Mouse (Mus musculus) granulocyte monocyte progenitor cell, adult 5-6 weeks (primary cell): Measurements from ENCODE around the gene Rps3. TPM values are rescaled to one million over a fixed set of nuclear protein-coding genes. Genes with fewer than 3 reads are reported as not detected.

Experiments used
- ATAC-seq: replicated peaks from 2 replicates; pipeline ENCODE4 v1.8.0; 2016; ENCODE audit warnings: mild to moderate bottlenecking, moderate TSS enrichment, inconsistent platforms; ENCODE audit not compliant: poor library complexity, severe bottlenecking
- total RNA-seq, 2 experiments: library from RNA; stranded (forward) in 1 of 2; stranded (reverse) in 1 of 2; fragments of 200-712, 200-1000 nt in 1 of 2; fragments of >200 nt in 1 of 2; fragmentation: Nextera tagmentation in 1 of 2; gene quantifications; 2 replicates each; pipeline ENCODE4 v1.2.3; 2014 to 2017

The Rps3 gene
- total RNA-seq, 2 experiments from 2014 or later: 1,410 to 2,293 TPM

- no peak for ATAC-seq
Observed at GRCm38 (mm10) chr7:99447323-99447722, 36.2 kb downstream of the Rps3 start.

- peak; percentile 13; the same call in 1 of the 2 replicates for ATAC-seq
Observed at GRCm38 (mm10) chr7:99445833-99446232, 37.7 kb downstream of the Rps3 start.

DNA sequence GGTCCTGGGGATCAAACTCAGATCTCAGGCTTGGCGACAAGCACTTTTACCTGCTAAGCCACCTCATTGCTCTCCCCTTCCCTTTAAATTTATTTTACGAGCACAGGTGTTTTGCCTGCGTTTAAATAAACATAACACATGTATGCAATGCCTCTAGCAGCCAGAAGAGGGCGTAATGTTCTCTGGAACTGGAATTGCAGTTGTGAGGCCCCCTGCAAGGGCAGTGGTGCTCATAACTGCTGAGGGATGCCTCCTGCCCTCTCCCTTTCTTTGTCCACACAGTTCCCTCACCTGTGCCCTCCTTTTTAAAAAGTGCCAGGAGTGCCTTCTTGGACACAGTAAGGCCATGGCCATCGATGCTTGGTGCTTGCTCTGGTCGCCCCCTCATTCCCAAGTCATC lies 39.5 kb downstream of the Rps3 start:
- no peak for ATAC-seq

- ATAC-seq: no peak
Observed at GRCm38 (mm10) chr7:99443164-99443563, 40.4 kb downstream of the Rps3 start.

DNA sequence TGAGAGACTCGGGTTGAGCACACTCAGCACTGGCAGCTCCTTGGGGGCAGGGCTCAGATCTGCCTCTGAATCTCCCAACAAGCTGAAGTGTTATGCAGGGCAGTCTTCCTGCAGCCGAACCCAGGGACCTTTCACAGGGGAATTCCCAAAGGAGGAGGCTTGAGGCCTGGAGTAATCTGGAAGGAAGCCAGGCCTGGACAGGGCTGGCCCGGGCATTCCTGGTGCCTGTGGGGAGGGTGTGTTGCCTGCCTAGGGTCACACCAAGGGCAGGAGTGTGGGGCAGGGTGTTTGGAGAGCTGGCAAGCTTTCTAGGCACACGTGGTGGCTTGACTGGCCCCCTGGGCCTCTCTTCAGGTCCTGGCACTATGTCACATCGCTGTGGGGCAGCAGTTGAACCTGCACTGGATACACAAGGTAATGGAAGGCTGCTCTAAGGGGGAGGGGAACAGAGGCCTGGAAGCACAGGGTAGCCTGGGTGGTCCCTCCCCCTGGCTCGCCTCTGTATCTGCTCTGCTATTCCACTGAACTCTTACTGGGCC lies 41.9 kb downstream of the Rps3 start:
- no peak for ATAC-seq

GRCm38 (mm10) chr7:99438881-99439280 lies 44.7 kb downstream of the Rps3 start:
- ATAC-seq: no peak

DNA sequence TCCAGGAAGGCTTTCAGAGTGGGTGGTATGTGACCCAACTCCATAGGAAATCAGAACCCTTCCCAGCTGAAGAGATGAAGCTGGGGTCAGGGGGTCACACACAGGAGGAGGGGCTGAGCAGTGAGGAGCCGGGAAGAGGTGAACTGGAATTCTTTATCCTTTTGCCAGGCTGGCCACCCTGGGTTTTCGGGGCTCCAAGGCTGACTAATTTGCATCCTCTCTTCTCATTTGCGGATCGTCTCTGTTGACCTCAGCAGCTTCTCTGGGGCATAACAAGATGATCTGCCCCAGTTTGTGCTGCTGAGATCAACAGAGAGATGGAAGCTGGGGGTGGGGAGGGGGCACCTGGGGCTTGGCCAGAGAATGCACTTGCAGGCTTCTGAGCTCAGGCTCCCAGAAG lies 47.0 kb downstream of the Rps3 start:
- ATAC-seq: no peak

- ATAC-seq: peak; percentile 69
Observed at GRCm38 (mm10) chr7:99434672-99435250, 48.8 kb downstream of the Rps3 start.

- peak; percentile 19; the same call in 1 of the 2 replicates for ATAC-seq
Observed at GRCm38 (mm10) chr7:99432863-99433262, 50.7 kb downstream of the Rps3 start.

DNA sequence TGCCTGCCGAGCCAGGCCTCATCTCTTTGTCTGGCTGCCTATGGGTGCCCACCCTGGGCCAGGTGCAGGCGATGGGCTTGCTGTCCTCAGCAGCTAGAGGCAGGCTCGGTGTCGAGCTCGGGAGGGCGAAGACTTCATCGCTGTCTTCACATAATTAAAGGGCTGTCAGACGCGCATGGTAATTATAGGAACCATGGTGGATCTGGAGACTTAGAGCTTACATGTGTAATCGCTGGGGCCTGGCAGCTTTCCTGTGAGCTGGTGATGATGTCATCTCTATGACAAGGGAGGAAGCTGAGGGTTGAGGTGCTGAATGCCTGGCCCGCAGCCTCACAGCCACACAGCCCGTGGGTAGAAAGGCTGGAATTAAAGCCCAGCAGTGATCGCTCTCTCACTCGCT lies 51.3 kb downstream of the Rps3 start:
- peak; percentile 53 for ATAC-seq

DNA sequence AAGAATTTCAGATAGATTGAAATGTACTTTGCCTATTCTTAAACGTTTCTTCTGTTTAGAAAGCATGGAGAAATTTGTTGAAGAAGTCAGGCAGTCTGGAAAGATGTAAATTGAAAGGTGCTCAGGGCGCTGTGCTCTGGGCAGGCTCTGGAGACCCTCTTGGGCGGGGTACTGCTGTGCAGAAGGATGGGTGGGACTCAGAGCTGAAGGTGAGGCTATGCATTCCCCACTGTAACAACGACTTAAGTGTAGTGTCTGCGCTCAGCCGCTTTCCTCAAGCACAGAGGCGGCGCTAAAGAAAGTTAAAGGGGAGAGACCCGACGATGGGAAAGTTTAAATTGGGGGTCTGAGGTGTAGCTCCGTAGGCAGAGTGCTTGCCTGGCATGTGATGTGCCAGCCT lies 53.3 kb downstream of the Rps3 start:
- no peak for ATAC-seq

DNA sequence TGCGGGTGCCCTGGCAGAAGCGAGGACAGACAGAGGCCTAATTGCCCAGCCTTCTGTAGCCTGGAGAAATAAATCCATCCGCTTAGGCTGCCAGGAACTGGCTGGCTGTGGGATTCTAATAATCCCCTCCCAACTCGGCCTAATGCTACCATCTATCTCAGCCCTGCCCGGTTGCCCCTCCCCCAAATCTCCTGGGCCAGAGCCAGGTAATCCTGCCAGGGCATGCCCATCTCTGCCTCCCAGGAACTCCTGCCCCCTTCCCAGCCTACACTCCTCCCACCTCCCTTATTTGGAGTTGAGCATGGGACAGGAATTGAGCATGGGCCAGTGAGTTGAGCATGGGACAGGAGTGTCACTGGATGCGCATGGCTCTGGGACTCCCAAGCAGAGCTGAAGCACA lies 53.8 kb downstream of the Rps3 start:
- ATAC-seq: no peak

DNA sequence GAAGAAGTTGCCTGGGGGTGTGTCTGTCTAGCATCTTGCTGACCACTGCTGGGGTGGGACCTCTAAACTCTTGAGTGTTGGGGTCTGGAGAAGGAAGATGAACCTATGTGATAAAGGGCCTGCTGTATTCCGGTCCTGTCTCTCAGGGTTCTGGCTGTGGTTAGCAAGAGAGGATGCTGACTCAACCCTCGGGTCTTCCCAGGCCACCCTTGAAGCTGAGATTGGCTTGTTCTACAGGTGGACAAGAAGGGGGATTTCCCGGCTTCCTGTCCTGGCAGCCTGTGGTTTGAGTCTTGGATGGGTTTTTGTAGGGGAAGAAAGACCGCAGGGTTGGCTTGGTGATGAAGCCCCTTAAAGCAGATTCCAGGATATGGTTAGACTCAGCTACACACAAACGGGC lies 54.7 kb downstream of the Rps3 start:
- ATAC-seq: peak; percentile 21

GRCm38 (mm10) chr7:99427987-99428386 lies 55.6 kb downstream of the Rps3 start:
- no peak for ATAC-seq

Other genes with a start within 250 kb of the Rps3 start
- 1.5 and 6.2 TPM in 2 replicates for gene Mogat2, start 245.1 kb downstream of the Rps3 start, total RNA-seq (2014; fragmentation: Nextera tagmentation)
- 3.6 and 4.8 TPM in 2 replicates for gene Mogat2, start 245.1 kb downstream of the Rps3 start, total RNA-seq (2017)
- gene Map6, start 216.3 kb downstream of the Rps3 start, total RNA-seq (2014; fragmentation: Nextera tagmentation): not detected in 2 replicates
- gene Map6, start 216.3 kb downstream of the Rps3 start, total RNA-seq (2017): not detected in 2 replicates
- 0.80 TPM in 1 of 2 replicates, not detected in the other for gene Serpinh1, start 130.5 kb downstream of the Rps3 start, total RNA-seq (2014; fragmentation: Nextera tagmentation)
- not detected in 2 replicates for gene Serpinh1, start 130.5 kb downstream of the Rps3 start, total RNA-seq (2017)
- not detected in 2 replicates for gene Gdpd5, start 102.3 kb downstream of the Rps3 start, total RNA-seq (2014; fragmentation: Nextera tagmentation)
- 0.56 TPM in 1 of 2 replicates, not detected in the other for gene Gdpd5, start 102.3 kb downstream of the Rps3 start, total RNA-seq (2017)
- not detected in 2 replicates for gene Klhl35, start 17.7 kb downstream of the Rps3 start, total RNA-seq (2014; fragmentation: Nextera tagmentation)
- 0.22 and 0.57 TPM in 2 replicates for gene Klhl35, start 17.7 kb downstream of the Rps3 start, total RNA-seq (2017)
- gene Arrb1, start 51.7 kb upstream of the Rps3 start, total RNA-seq (2014; fragmentation: Nextera tagmentation): 35.3 and 40.1 TPM in 2 replicates
- gene Arrb1, start 51.7 kb upstream of the Rps3 start, total RNA-seq (2017): 24.1 and 36.6 TPM in 2 replicates
- not detected in 2 replicates for gene Tpbgl, start 143.4 kb upstream of the Rps3 start, total RNA-seq (2014; fragmentation: Nextera tagmentation)
- not detected in 2 replicates for gene Tpbgl, start 143.4 kb upstream of the Rps3 start, total RNA-seq (2017)
- gene Slco2b1, start 227.6 kb upstream of the Rps3 start, total RNA-seq (2014; fragmentation: Nextera tagmentation): not detected in 2 replicates
- 0.13 TPM in 1 of 2 replicates, not detected in the other for gene Slco2b1, start 227.6 kb upstream of the Rps3 start, total RNA-seq (2017)
- not detected in 2 replicates for gene Olfr520, start 246.5 kb upstream of the Rps3 start, total RNA-seq (2014; fragmentation: Nextera tagmentation)
- not detected in 2 replicates for gene Olfr520, start 246.5 kb upstream of the Rps3 start, total RNA-seq (2017)